Mouse (Mus musculus) forebrain, embryonic 16.5 days (tissue): Measurements from ENCODE around the gene Pfkm. TPM values are rescaled to one million over a fixed set of nuclear protein-coding genes. Genes with fewer than 3 reads are reported as not detected.

Source experiments
- ATAC-seq: fragments of 200-750 bp; cut with Nextera tagmentation; 2 replicates; pipeline ENCODE4 v1.8.0; 2017; ENCODE audit warnings: mild to moderate bottlenecking, moderate library complexity
- H3K27ac ChIP-seq: fragments of 300-500 bp; sonication (generic); 2 replicates; pipeline ENCODE4 v1.5.1; 2014; ENCODE audit warnings: low read length, control low read depth
- H3K27me3 ChIP-seq: fragments of 300-500 bp; sonication (generic); replicated peaks from 2 replicates; pipeline ENCODE4 v1.6.1; 2014; ENCODE audit warnings: low read length; ENCODE audit not compliant: control insufficient read depth, insufficient read depth
- H3K36me3 ChIP-seq: fragments of 300-500 bp; sonication (generic); 2 replicates; pipeline ENCODE4 v1.6.1; 2014; ENCODE audit not compliant: control insufficient read depth, insufficient read depth
- H3K4me1 ChIP-seq: fragments of 300-500 bp; sonication (generic); replicated peaks from 2 replicates; pipeline ENCODE4 v1.6.1; 2014; ENCODE audit warnings: low read length; ENCODE audit not compliant: control insufficient read depth, insufficient read depth
- H3K4me2 ChIP-seq: fragments of 300-500 bp; sonication (generic); 2 replicates; pipeline ENCODE4 v1.6.1; 2014; ENCODE audit warnings: mild to moderate bottlenecking, low read length, control low read depth
- H3K4me3 ChIP-seq: fragments of 300-500 bp; sonication (generic); replicated peaks from 2 replicates; pipeline ENCODE4 v1.5.1; 2014; ENCODE audit warnings: mild to moderate bottlenecking, low read length, control low read depth
- H3K9ac ChIP-seq: fragments of 300-500 bp; sonication (generic); replicated peaks from 2 replicates; pipeline ENCODE4 v1.6.1; 2014; ENCODE audit warnings: low read depth, low read length, control low read depth
- H3K9me3 ChIP-seq: fragments of 300-500 bp; sonication (generic); 2 replicates; pipeline ENCODE4 v1.6.1; 2016; ENCODE audit warnings: low read length; ENCODE audit not compliant: control insufficient read depth
- WGBS: fragments of 180-500 bp; shearing (Covaris S2); extraction: QIAGEN DNeasy Blood & Tissue Kit; methylation state at CpG from one replicate; pipeline ENCODE4 v1.1.7; 2014; 5-methylcytosine and 5-hydroxymethylcytosine counted together
- polyA plus RNA-seq: library from polyadenylated mRNA; unstranded; fragments of >200 nt; fragmentation: Nextera tagmentation; extraction: Ambion mirVana; gene quantifications from 2 replicates; pipeline ENCODE4 v1.2.1, GENCODE M21; 2015

Gene Pfkm
- polyA plus RNA-seq, 1 experiment from 2014 or later, result 97.0 TPM

DNA sequence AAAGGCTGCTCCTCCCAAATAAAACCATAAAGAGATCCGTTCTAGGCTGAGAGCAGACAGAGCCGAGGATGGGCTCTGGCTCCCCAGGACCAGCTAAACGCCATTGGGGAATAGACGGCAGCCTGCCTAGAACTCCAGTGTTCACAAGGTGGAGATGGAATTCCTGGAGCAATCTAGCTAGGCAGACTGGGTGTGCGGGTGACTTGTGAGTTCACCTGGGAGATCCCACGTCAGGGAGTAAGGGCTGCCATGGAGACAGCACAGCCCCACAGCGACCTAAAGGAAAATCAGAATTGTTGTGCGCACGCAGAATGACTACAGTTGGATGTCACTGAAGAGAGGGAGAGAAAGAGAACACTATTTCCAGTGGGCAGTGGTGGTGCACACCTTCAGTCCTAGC is 23.9 kb upstream of the Pfkm start:
- H3K36me3 ChIP-seq, result peaks cover 19% of the 10 kb centered on the region
- 91% methylated on average over 9 of the region's 9 CpGs for WGBS

GRCm38 (mm10) chr15:98069566-98070245 is 22.7 kb upstream of the Pfkm start:
- no peaks in the 10 kb centered on the region for H3K27me3 ChIP-seq
- no peak for ATAC-seq
- H3K36me3 ChIP-seq, result peaks cover 18% of the 10 kb centered on the region
- no peak overlapping the region for H3K27ac ChIP-seq
- no peaks in the 10 kb centered on the region for H3K4me1 ChIP-seq
- H3K9ac ChIP-seq, result no peak overlapping the region
- no peak overlapping the region for H3K4me2 ChIP-seq
- WGBS, result 91% methylated on average over 8 of the region's 8 CpGs
- no peaks in the 10 kb centered on the region for H3K9me3 ChIP-seq
- H3K4me3 ChIP-seq, result no peak overlapping the region

More for the DNA sequence above, 23.9 kb upstream of the Pfkm start:
- Histone ChIP-seq H3K4me1 (no peaks in the 10 kb centered on the region), H3K4me2 (no peak overlapping the region), H3K9me3 (no peaks in the 10 kb centered on the region), H3K4me3 (no peak overlapping the region), H3K9ac (no peak overlapping the region), H3K27me3 (no peaks in the 10 kb centered on the region), H3K27ac (no peak overlapping the region)
- ATAC-seq, result no peak

GRCm38 (mm10) chr15:98070376-98070775 is 22.0 kb upstream of the Pfkm start:
- peaks cover 18% of the 10 kb centered on the region for H3K36me3 ChIP-seq
- H3K9ac ChIP-seq, result no peak overlapping the region
- no peak for ATAC-seq
- no peak overlapping the region for H3K4me2 ChIP-seq
- no peak overlapping the region for H3K4me3 ChIP-seq
- H3K9me3 ChIP-seq, result no peaks in the 10 kb centered on the region
- WGBS, result 85% methylated on average over 3 of the region's 3 CpGs
- H3K4me1 ChIP-seq, result no peaks in the 10 kb centered on the region
- H3K27ac ChIP-seq, result no peak overlapping the region
- H3K27me3 ChIP-seq, result no peaks in the 10 kb centered on the region

- H3K9ac ChIP-seq, result no peak overlapping the region
- no peak overlapping the region for H3K27ac ChIP-seq
- no peak for ATAC-seq
- no peak overlapping the region for H3K4me3 ChIP-seq
- H3K4me2 ChIP-seq, result no peak overlapping the region
- H3K36me3 ChIP-seq, result peaks cover 24% of the 10 kb centered on the region
- no peaks in the 10 kb centered on the region for H3K9me3 ChIP-seq
- 91% methylated on average over 8 of the region's 8 CpGs for WGBS
- H3K4me1 ChIP-seq, result no peaks in the 10 kb centered on the region
- no peaks in the 10 kb centered on the region for H3K27me3 ChIP-seq
Observed at GRCm38 (mm10) chr15:98074521-98074920, 17.9 kb upstream of the Pfkm start.

GRCm38 (mm10) chr15:98075034-98075433 is 17.4 kb upstream of the Pfkm start:
- no peaks in the 10 kb centered on the region for H3K27me3 ChIP-seq
- no peak for ATAC-seq
- 85% methylated on average over 16 of the region's 16 CpGs for WGBS
- no peak overlapping the region for H3K4me2 ChIP-seq
- H3K4me3 ChIP-seq, result no peak overlapping the region
- H3K36me3 ChIP-seq, result peaks cover 24% of the 10 kb centered on the region
- H3K9ac ChIP-seq, result no peak overlapping the region
- no peaks in the 10 kb centered on the region for H3K4me1 ChIP-seq
- H3K27ac ChIP-seq, result no peak overlapping the region
- no peaks in the 10 kb centered on the region for H3K9me3 ChIP-seq

DNA sequence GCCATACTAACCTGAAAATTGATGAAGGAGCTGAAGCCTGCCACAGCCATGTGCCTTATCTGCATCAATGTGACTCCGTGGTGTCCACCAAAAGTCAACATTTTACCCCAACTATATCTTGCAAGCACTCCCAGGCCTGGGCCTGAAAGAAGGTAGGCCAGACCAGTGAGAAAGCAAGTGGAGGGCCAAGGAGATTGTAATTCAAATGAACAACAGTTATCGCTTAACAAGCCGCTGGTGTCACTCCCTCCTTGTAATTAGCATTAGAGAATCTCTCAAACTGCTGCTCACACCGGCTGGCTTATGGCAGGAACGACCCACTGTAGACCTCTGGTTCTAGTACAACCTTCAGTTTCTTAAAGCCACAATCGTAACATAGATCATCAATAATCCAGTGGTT is 15.5 kb upstream of the Pfkm start:
- Histone ChIP-seq H3K4me1 (no peaks in the 10 kb centered on the region), H3K9me3 (no peaks in the 10 kb centered on the region), H3K27ac (no peak overlapping the region), H3K4me3 (no peak overlapping the region), H3K9ac (no peak overlapping the region), H3K36me3 (peaks cover 25% of the 10 kb centered on the region), H3K4me2 (no peak overlapping the region), H3K27me3 (no peaks in the 10 kb centered on the region)
- no peak for ATAC-seq
- 82% methylated on average over 6 of the region's 6 CpGs for WGBS

DNA sequence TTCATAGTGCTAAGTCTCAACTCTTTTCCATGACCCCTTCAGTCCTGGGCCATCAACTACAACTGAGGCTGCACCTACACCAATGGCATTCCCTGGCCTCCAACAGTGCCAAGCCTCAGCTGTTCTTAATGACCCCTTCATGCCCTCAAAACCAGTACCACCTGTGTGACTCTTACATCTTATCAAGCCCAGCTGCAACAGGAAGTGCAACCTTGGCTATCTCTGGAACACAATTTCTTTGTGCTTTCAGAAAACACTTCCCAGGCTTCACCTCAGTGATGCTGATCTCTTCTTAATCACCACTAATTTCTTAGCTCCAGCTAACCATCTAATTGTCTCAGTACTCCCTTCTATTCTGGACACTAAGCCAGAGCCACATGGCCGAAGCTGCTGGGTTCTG is 3.5 kb upstream of the Pfkm start:
- no peak overlapping the region for H3K27ac ChIP-seq
- WGBS, result 93% methylated on average over 1 of the region's 1 CpGs
- no peak overlapping the region for H3K4me2 ChIP-seq
- H3K36me3 ChIP-seq, result peaks cover 2% of the 10 kb centered on the region; the same call in 1 of the 2 replicates
- ATAC-seq, result no peak
- peaks cover 10% of the 10 kb centered on the region for H3K4me1 ChIP-seq
- no peaks in the 10 kb centered on the region for H3K27me3 ChIP-seq
- no peaks in the 10 kb centered on the region for H3K9me3 ChIP-seq
- H3K9ac ChIP-seq, result no peak overlapping the region
- no peak overlapping the region for H3K4me3 ChIP-seq

DNA sequence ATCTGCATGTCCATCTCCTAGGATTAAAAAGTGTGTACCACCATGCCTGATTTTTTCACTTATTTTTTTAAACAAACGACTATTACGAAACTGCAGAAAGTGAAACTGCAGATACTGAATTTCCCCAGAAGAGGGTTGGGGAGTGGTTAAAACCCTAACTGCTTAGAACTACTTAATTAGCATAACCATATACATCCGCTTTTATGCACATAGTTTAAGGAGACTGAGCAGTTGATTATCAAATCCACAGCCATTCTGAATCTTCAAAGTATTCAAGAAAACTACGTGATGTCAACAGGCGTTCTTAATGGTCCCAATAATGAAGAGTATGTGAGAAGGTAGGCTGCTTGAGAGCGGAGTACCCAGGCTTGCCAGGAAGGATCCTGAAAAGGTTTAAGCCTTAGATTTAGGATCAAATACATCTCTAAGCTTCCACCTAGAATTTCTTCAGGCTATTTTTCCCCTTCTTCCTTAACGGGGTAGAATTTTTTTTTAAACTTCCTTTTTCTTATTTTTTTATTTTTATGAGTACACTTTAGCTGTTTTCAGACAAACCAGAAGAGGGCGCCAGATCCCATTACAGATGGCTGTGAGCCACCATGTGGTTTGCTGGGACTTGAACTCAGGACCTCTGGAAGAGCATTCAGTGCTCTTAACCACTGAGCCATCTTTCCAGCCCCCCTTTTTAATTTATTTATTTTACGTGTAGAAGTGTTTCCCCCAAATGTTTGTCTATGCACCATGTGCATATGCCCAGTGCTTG is 2.8 kb upstream of the Pfkm start:
- no peaks in the 10 kb centered on the region for H3K9me3 ChIP-seq
- no peak for ATAC-seq
- no peak overlapping the region for H3K9ac ChIP-seq
- 78% methylated on average over 9 of the region's 9 CpGs for WGBS
- no peak overlapping the region for H3K27ac ChIP-seq
- H3K36me3 ChIP-seq, result peaks cover 2% of the 10 kb centered on the region; the same call in 1 of the 2 replicates
- no peak overlapping the region for H3K4me2 ChIP-seq
- H3K4me1 ChIP-seq, result peaks cover 11% of the 10 kb centered on the region
- H3K4me3 ChIP-seq, result no peak overlapping the region
- H3K27me3 ChIP-seq, result no peaks in the 10 kb centered on the region

DNA sequence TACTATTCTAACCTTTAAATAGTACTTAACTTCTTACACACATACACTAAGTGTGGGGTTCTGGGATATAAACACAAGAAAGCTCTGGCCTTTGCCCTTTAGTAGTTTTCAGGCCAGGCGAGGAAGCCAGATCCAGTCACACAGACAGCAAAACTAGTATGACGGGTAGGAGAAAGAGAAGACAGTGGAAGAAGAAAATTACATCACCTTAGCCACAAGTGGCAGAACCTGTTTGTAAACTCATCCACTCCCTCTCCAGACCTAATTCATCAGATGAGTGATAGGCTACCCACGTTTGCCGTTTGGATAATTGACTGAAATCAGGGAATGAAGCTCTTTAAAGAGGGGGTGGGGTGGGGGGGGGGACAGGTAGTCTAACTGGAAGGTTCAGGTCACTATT is 548 bp upstream of the Pfkm start:
- WGBS, result 31% methylated on average over 4 of the region's 4 CpGs
- no peaks in the 10 kb centered on the region for H3K36me3 ChIP-seq
- peak overlapping the region; percentile 97 for H3K4me3 ChIP-seq
- H3K4me2 ChIP-seq, result peak overlapping the region; percentile 83
- ATAC-seq, result no peak
- no peak overlapping the region for H3K27ac ChIP-seq
- H3K27me3 ChIP-seq, result no peaks in the 10 kb centered on the region
- no peaks in the 10 kb centered on the region for H3K9me3 ChIP-seq
- peaks cover 11% of the 10 kb centered on the region for H3K4me1 ChIP-seq
- H3K9ac ChIP-seq, result no peak overlapping the region
